Mouse (Mus musculus) embryonic facial prominence, embryonic 12.5 days (tissue): ENCODE measurements around the gene Nkd1. TPM values are rescaled to one million over a fixed set of nuclear protein-coding genes. Genes with fewer than 3 reads are reported as not detected.

Experiments used
- ATAC-seq: fragments of 200-750 bp; cut with Nextera tagmentation; 2 replicates; pipeline ENCODE4 v1.8.0; 2017; ENCODE audit not compliant: insufficient number of reproducible peaks, insufficient read depth, low FRiP score, low TSS enrichment
- H3K27ac ChIP-seq: fragments of 300-500 bp; sonication (generic); 2 replicates; pipeline ENCODE4 v1.5.1; 2016; ENCODE audit warnings: mild to moderate bottlenecking
- H3K27me3 ChIP-seq: fragments of 300-500 bp; sonication (generic); 2 replicates; pipeline ENCODE4 v1.6.1; 2016; ENCODE audit warnings: mild to moderate bottlenecking, moderate library complexity
- H3K36me3 ChIP-seq: fragments of 300-500 bp; sonication (generic); 2 replicates; pipeline ENCODE4 v1.6.1; 2016; ENCODE audit warnings: mild to moderate bottlenecking
- H3K4me1 ChIP-seq: fragments of 300-500 bp; sonication (generic); 2 replicates; pipeline ENCODE4 v1.6.1; 2016
- H3K4me2 ChIP-seq: fragments of 300-500 bp; sonication (generic); replicated peaks from 2 replicates; pipeline ENCODE4 v1.6.1; 2016; ENCODE audit warnings: mild to moderate bottlenecking, moderate library complexity
- H3K4me3 ChIP-seq: fragments of 300-500 bp; sonication (generic); 2 replicates; pipeline ENCODE4 v1.5.1; 2016; ENCODE audit warnings: mild to moderate bottlenecking
- H3K9ac ChIP-seq: fragments of 300-500 bp; sonication (generic); 2 replicates; pipeline ENCODE4 v1.6.1; 2016; ENCODE audit warnings: mild to moderate bottlenecking, moderate library complexity
- H3K9me3 ChIP-seq: fragments of 300-500 bp; sonication (generic); 2 replicates; pipeline ENCODE4 v1.6.1; 2016; ENCODE audit warnings: mild to moderate bottlenecking, moderate library complexity
- whole genome bisulfite sequencing: fragments of 180-500 bp; shearing (Covaris S2); methylation state at CpG from one replicate; pipeline ENCODE4 v1.1.7; 2016; 5-methylcytosine and 5-hydroxymethylcytosine counted together
- polyA plus RNA-seq: library from polyadenylated mRNA; unstranded; fragments of >200 nt; fragmentation: Nextera tagmentation; extraction: Ambion mirVana; gene quantifications from 2 replicates; pipeline ENCODE4 v1.2.1, GENCODE M21; 2016

Gene Nkd1
- polyA plus RNA-seq, 1 experiment from 2014 or later, result 89.0 TPM

DNA sequence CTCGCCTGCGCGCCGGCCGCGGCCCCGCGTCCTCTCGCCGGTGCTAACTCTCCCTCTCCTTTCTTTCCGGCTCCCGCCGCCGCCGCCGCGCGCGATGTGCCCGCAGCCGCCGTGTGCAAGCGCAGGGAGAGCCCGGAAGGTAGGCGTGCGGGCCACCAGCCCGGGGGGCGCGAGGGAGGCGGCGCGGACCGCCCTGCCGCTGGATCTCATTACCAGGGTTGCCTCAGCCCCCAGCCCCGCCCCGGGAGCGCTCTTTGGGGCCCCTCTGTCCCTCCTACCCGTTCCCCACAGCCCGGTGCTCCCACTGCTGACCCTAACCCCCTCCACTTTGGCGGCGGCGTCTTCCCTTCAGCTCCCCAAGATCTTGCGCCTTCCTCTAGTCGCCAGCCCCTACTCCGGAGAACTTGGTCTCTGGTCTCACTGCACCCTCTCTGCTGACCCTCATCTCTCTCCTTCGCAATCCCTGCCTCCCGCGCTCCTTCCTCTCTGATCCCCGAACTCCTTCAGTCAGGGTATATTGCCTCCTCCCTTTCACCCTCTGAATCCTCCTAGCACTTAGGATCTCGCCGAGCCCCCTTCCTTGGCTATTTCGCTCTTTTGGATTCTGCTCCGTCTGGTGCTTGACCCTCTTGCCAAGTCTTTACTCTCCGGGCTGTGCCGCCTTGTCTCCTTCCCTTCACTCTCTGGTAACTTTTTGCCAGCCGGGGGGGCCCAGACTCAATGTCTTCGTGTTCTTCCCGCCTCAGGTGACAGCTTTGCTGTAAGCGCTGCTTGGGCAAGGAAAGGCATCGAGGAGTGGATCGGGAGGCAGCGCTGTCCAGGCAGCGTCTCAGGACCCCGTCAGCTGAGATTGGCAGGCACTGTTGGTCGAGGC, 624 bp downstream of the Nkd1 start:
- Histone ChIP-seq H3K9ac (peak overlapping the region; percentile 94), H3K4me2 (peak overlapping the region; percentile 92), H3K27ac (peak overlapping the region; percentile 83), H3K9me3 (no peaks in the 10 kb centered on the region), H3K4me3 (peak overlapping the region; percentile 85), H3K36me3 (no peaks in the 10 kb centered on the region), H3K27me3 (peaks cover 3% of the 10 kb centered on the region; the same call in 1 of the 2 replicates), H3K4me1 (peaks cover 51% of the 10 kb centered on the region)
- under 1% methylated on average over 61 of the region's 65 CpGs for WGBS
- peak; percentile 45 for ATAC-seq

- peaks cover 57% of the 10 kb centered on the region for H3K4me1 ChIP-seq
- WGBS, result 26% methylated on average over 5 of the region's 5 CpGs
- ATAC-seq, result no peak
Measured at GRCm38 (mm10) chr8:88522433-88523030, 1.4 kb downstream of the Nkd1 start.

DNA sequence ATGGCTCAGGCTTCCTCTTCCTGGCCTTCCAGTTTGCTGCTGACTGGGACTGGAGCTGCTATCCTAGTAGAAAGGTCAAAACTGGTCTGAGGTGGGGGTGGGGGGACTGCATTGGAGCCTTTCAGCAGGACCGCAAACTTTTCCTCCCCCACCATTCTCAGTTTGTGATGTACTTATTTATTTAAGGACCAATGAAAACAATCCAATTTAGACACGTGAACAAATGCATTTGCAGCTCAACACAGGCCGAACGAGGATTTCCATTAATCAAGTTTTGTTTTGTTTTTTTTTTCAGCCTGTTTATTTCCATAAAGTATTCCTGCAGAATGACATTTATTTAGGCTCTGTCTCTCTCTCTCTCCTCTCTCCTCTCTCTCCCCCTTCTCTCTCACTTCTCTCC, 2.5 kb downstream of the Nkd1 start:
- Histone ChIP-seq H3K36me3 (peaks cover 6% of the 10 kb centered on the region), H3K4me1 (peaks cover 60% of the 10 kb centered on the region), H3K27me3 (peaks cover 3% of the 10 kb centered on the region; the same call in 1 of the 2 replicates), H3K4me2 (peak overlapping the region; percentile 92), H3K9ac (peak overlapping the region; percentile 94), H3K4me3 (peak overlapping the region; percentile 85), H3K9me3 (no peaks in the 10 kb centered on the region), H3K27ac (peak overlapping the region; percentile 72)
- 23% methylated on average over 4 of the region's 4 CpGs for WGBS
- no peak for ATAC-seq

More at GRCm38 (mm10) chr8:88522433-88523030, 1.4 kb downstream of the Nkd1 start:
- H3K4me3 ChIP-seq, result peak overlapping the region; percentile 85
- H3K9ac ChIP-seq, result peak overlapping the region; percentile 94
- H3K9me3 ChIP-seq, result no peaks in the 10 kb centered on the region
- H3K36me3 ChIP-seq, result no peaks in the 10 kb centered on the region
- H3K4me2 ChIP-seq, result peak overlapping the region; percentile 92
- peak overlapping the region; percentile 72; the same call in 1 of the 2 replicates for H3K27ac ChIP-seq
- H3K27me3 ChIP-seq, result peaks cover 3% of the 10 kb centered on the region; the same call in 1 of the 2 replicates

DNA sequence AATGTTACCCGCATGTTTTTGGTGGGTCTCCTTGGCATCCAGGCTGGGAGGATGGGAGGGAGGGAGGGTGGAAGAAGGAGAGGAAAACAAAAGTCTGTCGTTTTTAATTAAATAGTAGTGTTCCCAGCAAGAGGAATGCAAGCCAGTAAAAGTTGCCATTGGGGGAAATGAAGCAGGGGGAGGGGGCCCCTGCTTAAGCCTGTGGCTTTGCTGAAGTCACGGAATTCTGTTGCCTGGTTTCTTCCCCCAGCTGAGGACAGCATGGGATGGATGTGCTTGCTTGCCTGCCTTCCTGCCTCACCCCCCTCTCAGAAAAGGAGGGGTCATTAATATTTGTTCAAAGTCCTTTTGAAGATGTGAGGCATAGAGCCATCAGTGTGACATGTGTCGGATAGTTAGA, 3.0 kb downstream of the Nkd1 start:
- H3K4me1 ChIP-seq, result peaks cover 60% of the 10 kb centered on the region
- 10% methylated on average over 4 of the region's 4 CpGs for WGBS
- no peak for ATAC-seq
- peak overlapping the region; percentile 85 for H3K4me3 ChIP-seq
- peaks cover 3% of the 10 kb centered on the region; the same call in 1 of the 2 replicates for H3K27me3 ChIP-seq
- H3K27ac ChIP-seq, result peak overlapping the region; percentile 70
- no peaks in the 10 kb centered on the region for H3K9me3 ChIP-seq
- peaks cover 7% of the 10 kb centered on the region for H3K36me3 ChIP-seq
- no peak overlapping the region for H3K9ac ChIP-seq
- peak overlapping the region; percentile 42 for H3K4me2 ChIP-seq

- H3K4me2 ChIP-seq, result peak overlapping the region; percentile 42
- H3K9me3 ChIP-seq, result no peaks in the 10 kb centered on the region
- WGBS, result 69% methylated on average over 7 of the region's 7 CpGs
- peaks cover 14% of the 10 kb centered on the region for H3K36me3 ChIP-seq
- no peak overlapping the region; the same call in 1 of the 2 replicates for H3K9ac ChIP-seq
- peaks cover 3% of the 10 kb centered on the region; the same call in 1 of the 2 replicates for H3K27me3 ChIP-seq
- peaks cover 60% of the 10 kb centered on the region for H3K4me1 ChIP-seq
- no peak for ATAC-seq
- 0 out of 2 replicates have a peak overlapping the region, but pooled peaks have one; percentile 70 for H3K27ac ChIP-seq
- no peak overlapping the region for H3K4me3 ChIP-seq
Measured at GRCm38 (mm10) chr8:88524851-88525250, 3.7 kb downstream of the Nkd1 start.

DNA sequence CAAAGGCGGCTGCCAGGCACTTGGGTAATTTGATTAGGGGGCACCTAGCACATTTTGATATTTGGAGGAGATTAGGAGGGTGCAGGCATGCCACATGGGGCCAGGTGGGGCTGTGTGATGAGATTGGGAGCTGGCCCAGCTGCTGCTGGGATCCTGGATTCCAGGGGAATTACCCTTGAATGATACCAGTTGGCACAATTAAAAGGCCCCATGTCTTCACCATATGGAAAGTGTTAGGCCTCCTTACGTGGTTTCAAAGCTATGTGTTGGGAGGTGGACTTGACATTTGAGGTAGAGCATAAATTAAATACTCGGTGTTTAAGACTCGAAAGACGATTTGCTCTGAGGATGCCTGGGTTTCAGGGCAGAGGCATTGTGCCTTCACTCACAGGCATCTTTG, 5.1 kb downstream of the Nkd1 start:
- Histone ChIP-seq H3K36me3 (peaks cover 22% of the 10 kb centered on the region), H3K4me2 (0 out of 2 replicates have a peak overlapping the region, but pooled peaks have one; percentile 42), H3K27ac (no peak overlapping the region), H3K4me3 (no peak overlapping the region), H3K9ac (no peak overlapping the region), H3K9me3 (no peaks in the 10 kb centered on the region), H3K4me1 (peaks cover 62% of the 10 kb centered on the region), H3K27me3 (peaks cover 3% of the 10 kb centered on the region; the same call in 1 of the 2 replicates)
- ATAC-seq, result no peak
- 25% methylated on average over 5 of the region's 5 CpGs for WGBS

DNA sequence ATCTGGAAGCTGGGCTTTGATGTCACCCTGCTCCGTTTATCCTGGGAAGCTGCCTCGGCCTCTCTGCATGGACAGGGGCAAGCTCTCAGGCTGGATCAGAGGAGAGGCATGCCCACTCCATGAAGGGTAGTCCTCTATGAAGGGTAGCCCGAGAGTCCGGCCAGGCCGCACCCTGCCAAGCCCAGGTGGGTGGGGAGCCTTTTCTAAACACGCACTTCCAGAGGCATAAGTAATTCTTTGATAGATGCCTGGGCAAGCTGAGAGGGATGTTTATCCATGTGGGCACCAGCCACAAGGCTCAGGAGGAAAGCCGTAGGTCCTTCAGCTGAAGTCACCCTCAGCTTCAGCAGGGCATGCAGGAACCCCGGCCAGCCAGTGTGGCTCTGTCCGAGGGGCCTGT, 7.0 kb downstream of the Nkd1 start:
- Histone ChIP-seq H3K9me3 (no peaks in the 10 kb centered on the region), H3K36me3 (peaks cover 22% of the 10 kb centered on the region), H3K4me2 (no peak overlapping the region), H3K27ac (no peak overlapping the region), H3K4me1 (peaks cover 50% of the 10 kb centered on the region), H3K4me3 (no peak overlapping the region), H3K27me3 (no peaks in the 10 kb centered on the region), H3K9ac (no peak overlapping the region)
- ATAC-seq, result no peak
- 80% methylated on average over 9 of the region's 9 CpGs for WGBS

GRCm38 (mm10) chr8:88529798-88530197, 8.6 kb downstream of the Nkd1 start:
- H3K9ac ChIP-seq, result no peak overlapping the region
- peaks cover 22% of the 10 kb centered on the region for H3K36me3 ChIP-seq
- H3K4me3 ChIP-seq, result no peak overlapping the region
- H3K4me2 ChIP-seq, result no peak overlapping the region
- H3K27me3 ChIP-seq, result no peaks in the 10 kb centered on the region
- no peaks in the 10 kb centered on the region for H3K9me3 ChIP-seq
- H3K4me1 ChIP-seq, result peaks cover 34% of the 10 kb centered on the region
- H3K27ac ChIP-seq, result no peak overlapping the region
- no peak for ATAC-seq
- 83% methylated on average over 4 of the region's 4 CpGs for WGBS

DNA sequence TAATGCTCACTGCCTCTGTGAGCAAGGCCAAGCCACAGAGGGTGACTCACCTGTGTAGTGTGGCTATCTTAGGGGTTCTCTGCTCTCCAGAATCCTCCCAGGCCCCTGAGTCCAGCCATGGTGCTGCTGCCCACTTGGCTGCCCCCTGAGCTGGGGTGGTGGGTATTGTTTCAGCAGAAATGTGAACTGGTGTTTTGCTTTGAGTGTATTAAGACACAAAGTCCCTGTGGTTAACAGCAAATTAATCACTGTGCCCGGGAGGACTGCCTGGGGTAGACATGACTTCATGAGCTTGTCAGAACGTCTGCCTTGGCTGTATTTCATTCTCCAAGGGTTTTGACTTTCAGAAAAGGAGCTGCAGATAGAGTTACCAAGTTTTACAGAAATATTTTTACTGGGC, 15.9 kb downstream of the Nkd1 start:
- no peaks in the 10 kb centered on the region for H3K9me3 ChIP-seq
- peak overlapping the region; percentile 77 for H3K27ac ChIP-seq
- H3K4me2 ChIP-seq, result no peak overlapping the region
- H3K36me3 ChIP-seq, result peaks cover 3% of the 10 kb centered on the region; the same call in 1 of the 2 replicates
- 0 out of 2 replicates have a peak, but pooled peaks cover 12% of the 10 kb centered on the region for H3K4me1 ChIP-seq
- H3K27me3 ChIP-seq, result no peaks in the 10 kb centered on the region
- H3K4me3 ChIP-seq, result no peak overlapping the region
- no peak for ATAC-seq
- H3K9ac ChIP-seq, result no peak overlapping the region
- WGBS, result 28% methylated on average over 2 of the region's 2 CpGs

DNA sequence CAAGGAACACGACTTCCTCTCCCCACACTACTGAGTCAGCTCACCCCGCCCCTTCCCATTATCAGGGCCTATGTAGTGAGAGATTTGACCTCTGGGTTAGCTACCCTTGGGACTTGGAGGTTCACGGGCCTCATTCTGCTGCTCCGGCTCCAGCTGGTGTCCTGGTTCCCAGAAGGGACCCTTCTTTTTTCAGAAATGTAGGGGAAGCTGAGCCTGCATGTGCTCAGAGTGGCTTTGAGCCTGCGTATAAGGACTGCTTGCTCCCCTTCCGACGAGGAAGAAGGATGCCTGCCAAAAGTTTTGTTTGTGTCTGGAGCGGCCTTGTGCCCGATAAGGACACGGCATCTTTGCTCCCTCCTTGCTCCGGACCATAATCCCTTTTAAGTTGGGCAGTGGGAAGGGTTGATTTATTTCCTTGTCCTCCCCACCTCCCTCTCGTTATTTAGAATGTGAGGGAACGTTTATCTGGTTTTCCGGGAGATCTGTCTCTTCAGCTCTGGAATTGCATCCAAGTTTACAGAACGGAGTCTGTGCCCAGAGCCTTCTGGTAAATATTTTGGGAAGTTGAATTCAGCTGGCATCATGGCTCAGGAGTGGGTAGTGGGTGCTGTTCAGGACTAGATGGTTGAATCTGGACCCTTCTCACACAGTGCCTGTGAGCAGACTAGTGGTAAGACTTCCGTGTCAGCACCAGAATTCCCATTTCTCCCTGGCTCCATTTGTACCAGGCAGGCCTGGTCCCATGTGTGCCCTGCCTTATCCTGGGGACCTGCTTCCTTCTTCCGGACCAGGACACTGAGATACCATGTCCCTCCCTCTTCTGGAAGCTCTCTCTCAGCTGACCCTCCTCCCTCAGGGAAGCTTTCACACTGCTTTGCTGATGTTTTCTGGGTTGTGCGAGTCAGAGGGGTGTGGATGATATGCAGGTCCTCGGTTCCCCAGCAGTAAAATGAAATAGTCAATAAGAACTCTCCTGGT, 17.1 kb downstream of the Nkd1 start:
- Histone ChIP-seq H3K4me1 (0 out of 2 replicates have a peak, but pooled peaks cover 12% of the 10 kb centered on the region), H3K36me3 (peaks cover 11% of the 10 kb centered on the region; the same call in 1 of the 2 replicates), H3K9ac (no peak overlapping the region), H3K4me3 (no peak overlapping the region), H3K27ac (peak overlapping the region; percentile 77), H3K9me3 (no peaks in the 10 kb centered on the region), H3K27me3 (no peaks in the 10 kb centered on the region), H3K4me2 (no peak overlapping the region)
- no peak for ATAC-seq
- 73% methylated on average over 19 of the region's 19 CpGs for WGBS

DNA sequence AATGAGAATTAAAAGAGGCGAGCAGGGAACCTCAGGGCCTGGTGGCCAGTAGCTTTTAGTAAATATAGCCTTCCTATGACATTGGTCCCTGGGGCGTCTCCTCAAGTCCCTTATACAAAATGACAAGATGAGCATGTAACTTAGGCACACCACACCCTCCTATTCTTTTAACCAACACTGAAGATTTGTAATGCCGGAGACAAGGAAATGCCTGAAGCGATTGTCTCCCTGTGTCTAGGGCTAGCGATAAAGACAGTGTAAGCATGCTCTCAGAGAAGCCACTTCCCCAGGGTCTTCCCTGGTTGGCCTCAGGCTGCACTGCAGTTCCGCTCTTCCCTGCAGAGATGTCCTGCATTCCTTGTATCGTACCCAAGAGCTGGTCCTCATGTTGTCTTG, 17.8 kb downstream of the Nkd1 start:
- Histone ChIP-seq H3K36me3 (peaks cover 16% of the 10 kb centered on the region; the same call in 1 of the 2 replicates), H3K4me3 (no peak overlapping the region), H3K27me3 (no peaks in the 10 kb centered on the region), H3K4me1 (0 out of 2 replicates have a peak, but pooled peaks cover 12% of the 10 kb centered on the region), H3K4me2 (no peak overlapping the region), H3K9me3 (no peaks in the 10 kb centered on the region), H3K27ac (no peak overlapping the region), H3K9ac (no peak overlapping the region)
- ATAC-seq, result no peak
- WGBS, result 80% methylated on average over 7 of the region's 7 CpGs
